Mouse (Mus musculus) hindbrain, embryonic 12.5 days (tissue): ENCODE results near the gene Lnx2. TPM values are rescaled to one million over a fixed set of nuclear protein-coding genes. Genes with fewer than 3 reads are reported as not detected.

Source experiments
- ATAC-seq: fragments of 200-750 bp; cut with Nextera tagmentation; 2 replicates; pipeline ENCODE4 v1.8.0; 2017; ENCODE audit warnings: moderate TSS enrichment; ENCODE audit not compliant: low FRiP score
- H3K27ac ChIP-seq: fragments of 300-500 bp; sonication (generic); 2 replicates; pipeline ENCODE4 v1.5.1; 2016; ENCODE audit warnings: mild to moderate bottlenecking
- H3K27me3 ChIP-seq: fragments of 300-500 bp; sonication (generic); 2 replicates; pipeline ENCODE4 v1.6.1; 2016; ENCODE audit warnings: mild to moderate bottlenecking
- H3K36me3 ChIP-seq: fragments of 300-500 bp; sonication (generic); 2 replicates; pipeline ENCODE4 v1.6.1; 2016; ENCODE audit warnings: mild to moderate bottlenecking
- H3K4me1 ChIP-seq: fragments of 300-500 bp; sonication (generic); 2 replicates; pipeline ENCODE4 v1.6.1; 2016
- H3K4me2 ChIP-seq: fragments of 300-500 bp; sonication (generic); replicated peaks from 2 replicates; pipeline ENCODE4 v1.6.1; 2016; ENCODE audit warnings: mild to moderate bottlenecking
- H3K4me3 ChIP-seq: fragments of 300-500 bp; sonication (generic); 2 replicates; pipeline ENCODE4 v1.5.1; 2016; ENCODE audit warnings: mild to moderate bottlenecking
- H3K9ac ChIP-seq: fragments of 300-500 bp; sonication (generic); 2 replicates; pipeline ENCODE4 v1.6.1; 2016; ENCODE audit warnings: mild to moderate bottlenecking, moderate library complexity
- H3K9me3 ChIP-seq: fragments of 300-500 bp; sonication (generic); replicated peaks from 2 replicates; pipeline ENCODE4 v1.6.1; 2016; ENCODE audit warnings: mild to moderate bottlenecking
- WGBS: fragments of 180-500 bp; shearing (Covaris S2); methylation state at CpG from one replicate; pipeline ENCODE4 v1.1.7; 2016; 5-methylcytosine and 5-hydroxymethylcytosine counted together
- polyA plus RNA-seq: library from polyadenylated mRNA; unstranded; fragments of >200 nt; fragmentation: Nextera tagmentation; extraction: Ambion mirVana; gene quantifications from 2 replicates; pipeline ENCODE4 v1.2.1, GENCODE M21; 2016

Lnx2 gene
- polyA plus RNA-seq, 1 experiment from 2014 or later, result 8.8 TPM

DNA sequence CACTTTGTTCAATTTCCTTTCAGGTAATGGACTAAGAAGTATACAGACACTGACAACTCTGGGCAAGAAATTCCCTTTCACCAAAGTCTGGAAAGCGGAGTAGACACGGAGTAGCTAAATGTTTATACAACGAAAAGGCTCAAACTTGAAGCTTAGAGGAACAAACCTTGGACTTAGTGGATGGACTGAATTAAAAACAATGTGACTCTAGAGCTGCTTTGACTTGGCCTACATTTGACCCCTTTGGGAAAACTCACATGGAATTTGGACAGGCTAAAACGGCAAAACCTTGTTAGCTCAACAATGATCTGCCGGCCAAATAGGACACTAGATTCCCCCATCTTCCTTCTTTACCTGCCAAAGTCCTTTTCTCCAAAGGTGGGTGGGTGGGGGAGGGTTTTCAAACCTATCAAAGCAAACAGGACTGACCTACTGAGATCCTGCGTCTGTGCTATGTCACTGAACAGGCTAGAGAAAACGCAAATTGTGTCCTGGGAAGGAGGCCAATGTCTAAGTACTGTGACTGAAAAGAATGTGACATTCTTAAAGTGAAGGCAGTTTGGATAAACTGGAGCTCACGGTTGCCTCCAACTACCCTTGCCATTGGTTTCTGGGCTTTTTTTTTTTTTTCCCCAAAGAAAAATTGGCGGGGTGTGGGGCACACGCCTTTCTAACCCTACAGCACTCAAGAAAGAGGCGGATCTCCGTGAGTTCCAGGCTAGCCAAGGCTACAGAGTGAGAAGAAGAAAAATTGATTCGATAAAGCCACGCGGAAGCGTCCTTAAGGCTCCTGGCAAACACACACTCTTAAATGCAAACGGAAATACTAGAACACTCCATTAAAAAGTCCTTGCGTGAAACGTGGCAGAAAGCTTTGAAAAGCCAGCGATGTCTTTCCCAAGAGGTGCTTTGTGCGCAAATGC, 1.0 kb downstream of the Lnx2 start:
- Histone ChIP-seq H3K9me3 (no peaks in the 10 kb centered on the region), H3K4me1 (peaks cover 19% of the 10 kb centered on the region), H3K9ac (peak overlapping the region; percentile 68), H3K36me3 (no peaks in the 10 kb centered on the region), H3K27ac (0 out of 2 replicates have a peak overlapping the region, but pooled peaks have one; percentile 78), H3K27me3 (peaks cover 5% of the 10 kb centered on the region; the same call in 1 of the 2 replicates), H3K4me2 (peak overlapping the region; percentile 75), H3K4me3 (peak overlapping the region; percentile 59)
- no peak for ATAC-seq
- 20% methylated on average over 21 of the region's 21 CpGs for WGBS

DNA sequence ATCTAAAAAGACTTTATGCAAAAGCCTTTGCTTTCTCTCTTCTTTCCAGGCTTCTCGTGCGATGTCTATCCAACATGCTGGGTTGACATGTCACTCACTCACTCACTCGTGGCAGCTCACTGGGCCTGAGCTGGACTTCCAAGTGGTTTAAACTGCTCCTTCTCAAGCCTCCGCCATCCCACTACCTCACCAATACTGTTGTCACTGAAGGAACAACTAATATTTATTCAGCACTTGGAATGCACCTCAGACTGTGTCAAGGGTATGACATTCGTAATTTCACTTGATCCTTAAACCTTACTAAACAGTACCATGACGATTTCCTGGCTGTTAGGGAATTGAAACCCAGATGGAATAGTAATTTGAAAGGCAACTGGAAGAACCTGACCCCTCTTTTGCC, 2.6 kb downstream of the Lnx2 start:
- WGBS, result 83% methylated on average over 6 of the region's 6 CpGs

DNA sequence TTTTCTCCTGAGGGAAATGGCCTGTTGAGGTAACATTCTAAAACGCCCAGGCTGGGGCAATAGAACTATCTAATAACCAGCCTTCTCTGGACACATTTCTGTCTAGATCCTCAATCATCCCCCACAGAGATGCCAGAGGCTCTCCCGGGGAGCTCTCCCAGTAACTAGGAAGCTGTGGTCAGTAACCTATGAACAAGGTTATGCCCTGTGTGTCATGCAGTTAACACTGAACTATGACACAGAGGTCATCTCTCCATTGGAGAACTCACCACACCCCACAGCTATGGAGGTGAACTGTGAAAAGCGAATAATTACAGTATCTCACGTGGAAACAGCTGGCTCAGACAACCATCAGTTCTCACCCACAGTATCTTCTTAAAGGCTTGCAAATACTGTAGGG, 4.5 kb downstream of the Lnx2 start:
- Histone ChIP-seq H3K4me3 (no peak overlapping the region), H3K4me1 (peaks cover 8% of the 10 kb centered on the region), H3K27me3 (peaks cover 5% of the 10 kb centered on the region; the same call in 1 of the 2 replicates), H3K9ac (no peak overlapping the region), H3K4me2 (no peak overlapping the region), H3K27ac (no peak overlapping the region), H3K9me3 (no peaks in the 10 kb centered on the region), H3K36me3 (no peaks in the 10 kb centered on the region)
- 45% methylated on average over 4 of the region's 4 CpGs for WGBS
- ATAC-seq, result no peak

More for the DNA sequence above, 2.6 kb downstream of the Lnx2 start:
- no peak overlapping the region for H3K27ac ChIP-seq
- no peak overlapping the region for H3K9ac ChIP-seq
- no peaks in the 10 kb centered on the region for H3K9me3 ChIP-seq
- no peak overlapping the region for H3K4me2 ChIP-seq
- H3K4me1 ChIP-seq, result peaks cover 19% of the 10 kb centered on the region
- H3K27me3 ChIP-seq, result peaks cover 5% of the 10 kb centered on the region; the same call in 1 of the 2 replicates
- no peak overlapping the region for H3K4me3 ChIP-seq
- no peak for ATAC-seq
- no peaks in the 10 kb centered on the region for H3K36me3 ChIP-seq

DNA sequence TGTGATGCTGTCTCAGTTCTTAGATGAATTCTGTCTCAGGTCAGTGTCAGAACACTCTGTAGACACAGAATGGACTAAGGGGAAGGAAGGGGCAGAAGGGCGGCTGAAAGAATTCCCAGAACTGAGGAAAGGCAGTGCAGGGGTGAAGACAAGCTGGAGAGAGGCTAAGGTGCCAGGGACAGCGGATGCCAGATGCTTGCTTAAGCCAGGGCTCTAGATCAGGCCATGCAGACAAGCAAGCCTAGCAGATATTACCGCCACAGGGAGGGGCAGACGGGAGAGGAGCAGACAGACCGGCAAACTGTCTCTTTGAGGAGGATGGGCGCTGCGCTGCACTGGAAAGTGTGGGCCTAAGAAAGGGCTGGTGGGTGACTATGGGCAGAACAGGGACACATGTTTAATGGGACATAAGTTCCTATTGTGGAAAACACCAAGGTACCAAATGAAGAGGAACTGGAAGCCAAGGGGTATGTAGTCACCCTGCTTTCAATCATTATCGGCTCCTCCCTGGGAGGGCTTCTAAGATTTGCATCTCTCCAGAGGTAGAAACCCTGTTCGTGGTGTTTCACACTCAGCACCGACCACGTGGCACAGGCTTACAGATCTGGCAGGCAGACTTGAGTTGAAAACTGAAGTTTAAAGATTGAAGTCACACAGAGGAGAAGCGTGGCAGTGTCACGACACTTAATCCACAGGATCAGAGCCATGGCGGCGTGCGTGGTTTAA, 5.4 kb downstream of the Lnx2 start:
- no peak for ATAC-seq
- Histone ChIP-seq H3K4me1 (peaks cover 8% of the 10 kb centered on the region), H3K36me3 (no peaks in the 10 kb centered on the region), H3K27me3 (peaks cover 5% of the 10 kb centered on the region; the same call in 1 of the 2 replicates), H3K27ac (no peak overlapping the region), H3K9me3 (no peaks in the 10 kb centered on the region), H3K4me2 (no peak overlapping the region), H3K9ac (no peak overlapping the region), H3K4me3 (no peak overlapping the region)
- WGBS, result 72% methylated on average over 16 of the region's 16 CpGs

DNA sequence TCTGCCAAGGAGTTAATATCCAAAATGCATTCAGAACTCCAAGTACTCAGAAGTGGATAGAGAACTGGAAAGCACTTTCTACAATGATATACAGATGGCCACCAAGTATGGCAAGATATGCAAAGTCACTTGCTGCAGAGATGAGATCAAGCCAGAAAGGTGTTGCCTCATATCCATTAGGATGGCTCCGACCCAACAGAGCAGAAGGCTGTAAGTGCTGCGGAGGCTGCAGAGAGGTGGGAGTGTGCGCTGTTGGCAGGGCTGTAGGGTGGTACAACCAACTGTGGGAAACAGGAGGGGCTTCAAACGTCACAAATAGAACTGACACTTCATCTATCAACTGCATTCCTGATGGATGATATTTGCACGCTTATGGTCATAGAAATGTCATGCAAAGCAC, 7.5 kb downstream of the Lnx2 start:
- no peaks in the 10 kb centered on the region for H3K9me3 ChIP-seq
- no peaks in the 10 kb centered on the region for H3K36me3 ChIP-seq
- H3K27me3 ChIP-seq, result no peaks in the 10 kb centered on the region
- ATAC-seq, result no peak
- no peak overlapping the region for H3K27ac ChIP-seq
- no peaks in the 10 kb centered on the region for H3K4me1 ChIP-seq
- no peak overlapping the region for H3K4me3 ChIP-seq
- H3K9ac ChIP-seq, result no peak overlapping the region
- 83% methylated on average over 5 of the region's 5 CpGs for WGBS
- no peak overlapping the region for H3K4me2 ChIP-seq

DNA sequence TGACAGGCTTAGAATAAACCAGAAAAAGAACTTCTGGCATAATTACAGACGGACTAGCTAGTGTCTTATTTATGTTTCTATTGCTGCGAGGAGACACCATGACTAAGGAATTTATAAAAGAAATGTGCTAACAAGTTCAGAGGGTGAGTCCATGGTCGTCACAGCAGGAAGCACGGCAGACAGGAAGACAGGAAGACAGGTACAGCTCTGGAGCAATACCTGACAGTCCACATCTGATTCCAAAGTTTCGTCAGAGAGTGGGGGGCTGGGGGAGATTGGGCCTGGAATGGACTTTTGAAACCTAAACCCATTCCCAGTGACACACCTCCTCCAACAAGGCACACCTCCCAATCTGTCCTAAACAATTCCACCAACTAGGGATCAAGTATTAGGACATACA, 9.4 kb downstream of the Lnx2 start:
- no peaks in the 10 kb centered on the region for H3K27me3 ChIP-seq
- ATAC-seq, result no peak
- H3K4me1 ChIP-seq, result no peaks in the 10 kb centered on the region
- H3K4me2 ChIP-seq, result no peak overlapping the region
- no peaks in the 10 kb centered on the region for H3K36me3 ChIP-seq
- no peaks in the 10 kb centered on the region for H3K9me3 ChIP-seq
- H3K27ac ChIP-seq, result no peak overlapping the region
- no peak overlapping the region for H3K4me3 ChIP-seq
- H3K9ac ChIP-seq, result no peak overlapping the region
- WGBS, result 83% methylated on average over 5 of the region's 5 CpGs

DNA sequence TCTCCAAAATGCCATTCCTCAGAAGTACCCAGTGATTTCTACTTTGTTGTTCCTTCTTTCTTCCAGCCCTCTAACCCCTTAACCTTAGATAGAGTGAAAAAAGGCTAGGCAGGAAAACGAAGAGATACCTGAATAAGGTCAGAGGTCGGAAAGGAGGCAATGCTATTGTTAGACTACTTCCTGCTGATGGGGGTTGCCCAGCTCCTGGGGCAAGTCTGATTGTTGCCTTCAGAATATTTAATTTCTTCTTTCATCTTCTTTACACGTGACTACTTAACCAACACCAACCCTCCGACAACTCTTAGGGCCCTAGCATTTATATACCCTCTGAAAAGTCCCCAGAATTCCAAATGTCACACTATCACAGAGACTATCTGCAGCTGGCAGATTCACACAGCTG, 10.3 kb downstream of the Lnx2 start:
- 47% methylated on average over 4 of the region's 4 CpGs for WGBS
- ATAC-seq, result no peak

DNA sequence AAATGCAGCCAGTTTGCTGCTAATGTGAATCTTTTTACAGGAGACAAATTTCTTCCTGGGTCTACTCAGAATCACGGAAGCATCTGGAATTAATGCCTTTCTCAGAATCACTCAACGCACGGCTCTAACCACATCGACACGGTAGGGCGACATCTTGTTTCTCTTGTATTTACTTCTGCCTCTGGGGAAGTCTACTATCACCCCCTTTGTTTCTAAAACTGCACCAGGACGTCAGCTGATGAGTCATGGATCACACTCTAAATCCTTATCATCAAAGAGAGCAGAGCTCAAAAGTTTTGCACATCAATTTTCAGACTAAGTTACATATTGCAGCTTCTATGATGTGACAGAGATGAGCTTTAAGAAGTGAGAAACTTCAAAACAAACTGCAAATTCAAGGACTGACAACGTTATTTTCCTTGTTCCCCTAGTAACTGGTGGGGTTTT, 13.1 kb downstream of the Lnx2 start:
- Histone ChIP-seq H3K36me3 (no peaks in the 10 kb centered on the region), H3K27me3 (no peaks in the 10 kb centered on the region), H3K27ac (no peak overlapping the region), H3K9ac (no peak overlapping the region), H3K4me2 (no peak overlapping the region), H3K4me1 (no peaks in the 10 kb centered on the region), H3K9me3 (no peaks in the 10 kb centered on the region), H3K4me3 (no peak overlapping the region)
- 70% methylated on average over 8 of the region's 8 CpGs for WGBS
- no peak for ATAC-seq

More for the DNA sequence above, 10.3 kb downstream of the Lnx2 start:
- no peak overlapping the region for H3K27ac ChIP-seq
- H3K4me3 ChIP-seq, result no peak overlapping the region
- no peak overlapping the region for H3K4me2 ChIP-seq
- no peaks in the 10 kb centered on the region for H3K4me1 ChIP-seq
- H3K9me3 ChIP-seq, result no peaks in the 10 kb centered on the region
- H3K27me3 ChIP-seq, result no peaks in the 10 kb centered on the region
- H3K36me3 ChIP-seq, result no peaks in the 10 kb centered on the region
- H3K9ac ChIP-seq, result no peak overlapping the region

DNA sequence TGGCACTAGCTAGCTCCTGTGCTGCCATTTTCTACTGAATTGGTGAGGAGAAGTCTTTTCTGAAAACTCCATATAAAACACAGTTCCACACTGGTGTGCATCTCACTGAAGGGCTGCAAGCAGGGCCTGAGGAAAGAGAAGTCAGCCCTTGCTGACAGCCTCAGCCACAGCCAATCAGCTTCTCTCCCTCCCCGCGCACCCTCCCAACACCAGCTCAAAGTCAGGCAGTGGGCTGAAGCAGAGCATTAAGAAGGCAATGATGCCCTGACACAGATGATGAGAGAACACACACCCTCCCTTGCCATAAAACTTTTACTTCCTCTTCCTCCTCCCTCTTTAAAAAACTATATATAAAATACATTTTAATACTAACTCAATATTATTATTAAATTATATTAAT, 16.4 kb downstream of the Lnx2 start:
- Histone ChIP-seq H3K27ac (no peak overlapping the region), H3K4me3 (no peak overlapping the region), H3K27me3 (no peaks in the 10 kb centered on the region), H3K9me3 (no peaks in the 10 kb centered on the region), H3K4me1 (no peaks in the 10 kb centered on the region), H3K36me3 (no peaks in the 10 kb centered on the region), H3K9ac (no peak overlapping the region), H3K4me2 (no peak overlapping the region)
- ATAC-seq, result no peak
- 93% methylated on average over 2 of the region's 2 CpGs for WGBS

DNA sequence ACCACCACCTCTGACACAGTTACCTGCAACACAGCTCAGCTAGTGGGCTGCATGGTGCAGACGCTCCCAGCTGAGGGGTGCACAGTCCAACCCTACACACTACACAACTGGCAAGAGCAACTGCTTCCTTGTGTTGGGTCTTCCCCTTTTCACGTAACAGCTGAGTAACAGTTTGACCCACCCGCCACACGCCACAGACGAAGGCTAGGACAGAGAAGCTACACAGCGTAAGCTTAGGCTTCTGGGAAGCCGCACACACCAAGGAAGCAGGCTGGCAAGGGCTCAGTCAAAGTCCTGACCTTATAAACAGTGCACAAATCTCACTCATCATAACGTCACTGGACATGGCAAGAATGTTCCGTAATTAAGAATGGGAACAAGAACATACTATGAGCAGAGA, 17.1 kb downstream of the Lnx2 start:
- H3K4me1 ChIP-seq, result no peaks in the 10 kb centered on the region
- 95% methylated on average over 9 of the region's 9 CpGs for WGBS
- H3K27ac ChIP-seq, result no peak overlapping the region

DNA sequence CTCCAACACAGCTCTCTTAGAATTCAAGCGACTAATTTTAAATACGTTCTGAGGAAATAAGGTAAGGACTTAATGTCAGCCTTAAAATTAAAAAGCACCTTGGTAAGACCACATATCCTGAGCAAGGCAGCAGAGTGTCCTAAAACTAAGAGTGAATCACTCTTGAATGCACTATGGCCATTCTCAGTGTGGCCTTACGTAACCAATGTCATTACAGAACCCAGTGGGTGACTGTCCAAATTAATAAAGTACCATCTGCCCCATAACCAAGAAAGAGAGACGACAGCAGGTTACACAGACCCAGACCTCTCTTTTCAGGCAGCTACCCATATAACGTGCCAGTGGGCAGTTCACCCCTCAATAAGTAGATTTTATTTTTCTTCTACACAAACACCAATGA, 17.7 kb downstream of the Lnx2 start:
- Histone ChIP-seq H3K9me3 (no peaks in the 10 kb centered on the region), H3K27me3 (no peaks in the 10 kb centered on the region), H3K9ac (no peak overlapping the region), H3K27ac (no peak overlapping the region), H3K4me1 (no peaks in the 10 kb centered on the region), H3K36me3 (no peaks in the 10 kb centered on the region), H3K4me3 (no peak overlapping the region), H3K4me2 (no peak overlapping the region)
- no peak for ATAC-seq
- WGBS, result 87% methylated on average over 5 of the region's 5 CpGs

More for the DNA sequence above, 17.1 kb downstream of the Lnx2 start:
- no peaks in the 10 kb centered on the region for H3K36me3 ChIP-seq
- no peaks in the 10 kb centered on the region for H3K27me3 ChIP-seq
- H3K9me3 ChIP-seq, result no peaks in the 10 kb centered on the region
- no peak overlapping the region for H3K9ac ChIP-seq
- H3K4me2 ChIP-seq, result no peak overlapping the region
- ATAC-seq, result no peak
- H3K4me3 ChIP-seq, result no peak overlapping the region

DNA sequence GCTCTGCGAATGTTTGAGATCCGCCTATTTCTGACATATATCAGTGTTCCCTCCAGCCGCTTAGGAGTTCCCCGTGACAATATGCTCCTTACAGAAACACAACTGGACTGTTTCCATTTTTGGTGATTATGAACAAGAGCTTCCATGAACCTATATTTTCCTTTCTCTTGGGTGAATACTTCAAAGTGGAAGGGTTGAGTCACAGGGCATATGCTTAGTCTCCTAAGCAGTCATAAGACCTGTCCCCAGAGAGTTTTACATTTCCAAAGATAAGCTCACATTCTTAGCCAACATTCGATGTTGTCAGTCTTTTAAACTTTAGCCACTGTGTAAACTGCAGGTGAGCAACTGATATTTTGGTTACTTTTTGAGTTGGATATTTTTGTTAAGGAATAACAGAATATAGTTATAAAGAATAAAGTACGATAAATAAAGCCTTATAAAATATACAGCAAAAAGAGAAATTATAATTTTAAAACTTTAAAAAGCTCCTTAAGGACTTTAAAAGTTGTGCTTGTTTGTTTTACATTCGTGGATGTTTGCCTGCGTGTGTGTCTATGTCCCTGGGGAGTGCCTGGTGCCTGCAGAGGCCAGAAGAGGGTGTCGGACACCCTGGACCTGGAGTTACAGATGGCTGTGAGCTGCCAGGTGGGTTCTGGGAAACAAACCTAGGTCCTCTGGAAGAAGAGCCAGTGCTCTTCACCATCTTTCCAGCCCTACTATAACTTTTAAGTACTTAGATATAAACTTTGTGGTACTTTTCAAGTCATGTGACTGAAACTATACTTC, 18.6 kb downstream of the Lnx2 start:
- Histone ChIP-seq H3K36me3 (no peaks in the 10 kb centered on the region), H3K4me1 (0 out of 2 replicates have a peak, but pooled peaks cover 2% of the 10 kb centered on the region), H3K27ac (no peak overlapping the region), H3K4me2 (no peak overlapping the region), H3K9me3 (no peaks in the 10 kb centered on the region), H3K4me3 (no peak overlapping the region), H3K9ac (no peak overlapping the region), H3K27me3 (no peaks in the 10 kb centered on the region)
- WGBS, result 84% methylated on average over 9 of the region's 9 CpGs
- no peak for ATAC-seq
